Mouse (Mus musculus) limb, embryonic 13.5 days (tissue): ENCODE measurements around the gene Dnah6. TPM values are rescaled to one million over a fixed set of nuclear protein-coding genes. Genes with fewer than 3 reads are reported as not detected.

ENCODE experiments used
- ATAC-seq: fragments of 200-750 bp; cut with Nextera tagmentation; 2 replicates; pipeline ENCODE4 v1.8.0; 2017; ENCODE audit warnings: low read depth, moderate number of reproducible peaks, moderate TSS enrichment; ENCODE audit not compliant: low FRiP score
- H3K27ac ChIP-seq: fragments of 300-500 bp; sonication (generic); 2 replicates; pipeline ENCODE4 v1.5.1; 2015; ENCODE audit warnings: inconsistent platforms, mild to moderate bottlenecking, moderate library complexity
- H3K27me3 ChIP-seq: fragments of 300-500 bp; sonication (generic); 2 replicates; pipeline ENCODE4 v1.6.1; 2015; ENCODE audit warnings: mild to moderate bottlenecking, inconsistent platforms
- H3K36me3 ChIP-seq: fragments of 300-500 bp; sonication (generic); 2 replicates; pipeline ENCODE4 v1.6.1; 2015; ENCODE audit warnings: inconsistent platforms, mild to moderate bottlenecking, moderate library complexity
- H3K4me1 ChIP-seq: fragments of 300-500 bp; sonication (generic); 2 replicates; pipeline ENCODE4 v1.6.1; 2015; ENCODE audit warnings: inconsistent platforms
- H3K4me2 ChIP-seq: fragments of 300-500 bp; sonication (generic); replicated peaks from 2 replicates; pipeline ENCODE4 v1.6.1; 2015; ENCODE audit warnings: inconsistent platforms, mild to moderate bottlenecking, moderate library complexity
- H3K4me3 ChIP-seq: fragments of 300-500 bp; sonication (generic); 2 replicates; pipeline ENCODE4 v1.5.1; 2015; ENCODE audit warnings: moderate library complexity, mild to moderate bottlenecking, inconsistent platforms
- H3K9ac ChIP-seq: fragments of 300-500 bp; sonication (generic); 2 replicates; pipeline ENCODE4 v1.6.1; 2015; ENCODE audit warnings: mild to moderate bottlenecking, inconsistent platforms
- H3K9me3 ChIP-seq: fragments of 300-500 bp; sonication (generic); 2 replicates; pipeline ENCODE4 v1.6.1; 2016; ENCODE audit warnings: inconsistent platforms
- WGBS: fragments of 180-500 bp; shearing (Covaris S2); methylation state at CpG from one replicate; pipeline ENCODE4 v1.1.7; 2015; 5-methylcytosine and 5-hydroxymethylcytosine counted together
- polyA plus RNA-seq: library from polyadenylated mRNA; unstranded; fragments of >200 nt; fragmentation: Nextera tagmentation; extraction: Ambion mirVana; gene quantifications from 2 replicates; pipeline ENCODE4 v1.2.1, GENCODE M21; 2015

Dnah6 gene
- polyA plus RNA-seq, 1 experiment from 2014 or later, result 0.03 TPM

GRCm38 (mm10) chr6:73182410-73182809 lies 39.0 kb downstream of the Dnah6 start:
- no peak overlapping the region for H3K4me3 ChIP-seq
- H3K4me2 ChIP-seq, result no peak overlapping the region
- H3K36me3 ChIP-seq, result no peaks in the 10 kb centered on the region
- 0 out of 2 replicates have a peak, but pooled peaks cover 6% of the 10 kb centered on the region for H3K4me1 ChIP-seq
- H3K27me3 ChIP-seq, result no peaks in the 10 kb centered on the region
- H3K27ac ChIP-seq, result no peak overlapping the region
- ATAC-seq, result no peak
- H3K9ac ChIP-seq, result no peak overlapping the region
- 29% methylated on average over 3 of the region's 3 CpGs for WGBS
- H3K9me3 ChIP-seq, result no peaks in the 10 kb centered on the region

- WGBS, result 69% methylated on average over 4 of the region's 4 CpGs
- no peak overlapping the region for H3K4me3 ChIP-seq
- H3K36me3 ChIP-seq, result no peaks in the 10 kb centered on the region
- no peak for ATAC-seq
- no peaks in the 10 kb centered on the region for H3K9me3 ChIP-seq
- H3K4me2 ChIP-seq, result no peak overlapping the region
- H3K9ac ChIP-seq, result no peak overlapping the region
- no peak overlapping the region for H3K27ac ChIP-seq
- no peaks in the 10 kb centered on the region for H3K27me3 ChIP-seq
- H3K4me1 ChIP-seq, result 0 out of 2 replicates have a peak, but pooled peaks cover 6% of the 10 kb centered on the region
Measured at GRCm38 (mm10) chr6:73182006-73182405, 39.4 kb downstream of the Dnah6 start.

DNA sequence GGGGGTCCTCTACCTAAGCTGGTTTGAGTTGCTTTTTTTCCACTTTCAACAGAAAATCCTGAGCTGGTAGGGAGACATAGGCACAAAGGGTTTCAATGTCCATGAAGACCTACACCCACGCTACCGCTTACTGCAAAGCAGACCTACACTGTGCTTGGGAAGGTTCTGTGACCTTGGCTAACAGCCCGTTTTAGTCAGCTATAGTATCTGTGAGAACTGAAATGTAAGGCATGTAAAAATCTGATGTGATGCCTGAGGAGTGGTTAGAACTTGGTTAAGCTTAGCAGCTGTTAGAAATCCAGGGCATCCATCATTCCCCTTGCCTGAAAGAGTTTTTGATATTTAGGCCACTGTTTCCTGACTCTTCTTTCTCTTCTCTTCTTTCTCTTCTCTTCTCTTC lies 46.3 kb downstream of the Dnah6 start:
- WGBS, result 83% methylated on average over 3 of the region's 3 CpGs
- no peak for ATAC-seq
- Histone ChIP-seq H3K4me3 (no peak overlapping the region), H3K27ac (no peak overlapping the region), H3K27me3 (no peaks in the 10 kb centered on the region), H3K9ac (no peak overlapping the region), H3K9me3 (no peaks in the 10 kb centered on the region), H3K36me3 (no peaks in the 10 kb centered on the region), H3K4me2 (no peak overlapping the region), H3K4me1 (no peaks in the 10 kb centered on the region)

DNA sequence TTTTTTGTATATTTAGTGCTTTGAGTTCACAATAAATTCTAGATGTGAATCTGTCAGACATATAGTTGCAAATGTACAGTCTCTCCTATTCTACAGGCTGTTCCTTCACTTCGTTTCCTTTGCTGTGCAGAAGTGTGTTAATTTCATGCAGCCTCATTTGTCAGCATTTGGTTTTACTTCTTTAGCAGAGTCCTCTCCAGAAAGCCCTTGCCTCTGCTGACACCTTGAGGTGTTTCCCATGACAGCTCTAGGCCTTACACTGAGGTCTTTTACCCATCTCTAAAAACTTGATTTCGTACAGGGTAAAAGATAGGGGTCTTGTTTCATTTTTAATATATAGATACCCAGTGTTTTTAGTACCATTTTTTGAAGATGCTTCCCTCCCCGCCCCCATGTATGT lies 54.2 kb downstream of the Dnah6 start:
- no peak for ATAC-seq
- Histone ChIP-seq H3K4me3 (no peak overlapping the region), H3K9ac (no peak overlapping the region), H3K36me3 (no peaks in the 10 kb centered on the region), H3K4me2 (no peak overlapping the region), H3K9me3 (no peaks in the 10 kb centered on the region), H3K27me3 (no peaks in the 10 kb centered on the region), H3K4me1 (no peaks in the 10 kb centered on the region), H3K27ac (no peak overlapping the region)
- WGBS, result 76% methylated on average over 3 of the region's 3 CpGs

- ATAC-seq, result no peak
- no peaks in the 10 kb centered on the region for H3K9me3 ChIP-seq
- no peaks in the 10 kb centered on the region for H3K27me3 ChIP-seq
- 87% methylated on average over 1 of the region's 1 CpGs for WGBS
- H3K4me1 ChIP-seq, result no peaks in the 10 kb centered on the region
- H3K27ac ChIP-seq, result no peak overlapping the region
- H3K9ac ChIP-seq, result no peak overlapping the region
- H3K36me3 ChIP-seq, result no peaks in the 10 kb centered on the region
- no peak overlapping the region for H3K4me3 ChIP-seq
- no peak overlapping the region for H3K4me2 ChIP-seq
Measured at GRCm38 (mm10) chr6:73162958-73163357, 58.5 kb downstream of the Dnah6 start.

DNA sequence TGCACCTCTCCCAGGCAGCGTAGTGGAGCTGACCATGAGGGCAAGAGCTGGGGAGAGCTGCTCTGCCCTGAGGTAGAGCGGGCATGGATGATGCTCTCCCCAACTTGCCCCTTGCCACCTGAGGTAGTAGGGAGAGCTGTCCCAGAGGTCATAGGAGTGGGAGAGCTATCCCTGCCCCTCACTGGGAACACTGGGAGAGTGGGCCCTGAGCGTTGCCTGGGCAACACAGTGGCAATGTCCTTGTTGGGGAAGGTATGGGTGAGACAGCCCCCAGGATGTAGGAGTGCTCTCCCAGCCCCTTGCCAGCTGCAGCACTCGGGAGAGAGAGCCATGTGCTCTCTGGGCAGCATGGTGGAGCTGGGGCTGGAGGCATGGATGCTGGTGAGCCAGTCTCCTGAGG lies 60.1 kb downstream of the Dnah6 start:
- Histone ChIP-seq H3K4me1 (no peaks in the 10 kb centered on the region), H3K27me3 (no peaks in the 10 kb centered on the region), H3K4me3 (no peak overlapping the region), H3K4me2 (no peak overlapping the region), H3K36me3 (no peaks in the 10 kb centered on the region), H3K27ac (no peak overlapping the region), H3K9me3 (no peaks in the 10 kb centered on the region), H3K9ac (no peak overlapping the region)
- ATAC-seq, result no peak
- 84% methylated on average over 4 of the region's 4 CpGs for WGBS

- Histone ChIP-seq H3K9me3 (no peaks in the 10 kb centered on the region), H3K4me2 (no peak overlapping the region), H3K4me3 (no peak overlapping the region), H3K4me1 (no peaks in the 10 kb centered on the region), H3K27me3 (no peaks in the 10 kb centered on the region), H3K36me3 (no peaks in the 10 kb centered on the region), H3K9ac (no peak overlapping the region), H3K27ac (no peak overlapping the region)
- 80% methylated on average over 2 of the region's 2 CpGs for WGBS
- ATAC-seq, result no peak
Measured at GRCm38 (mm10) chr6:73155455-73155854, 66.0 kb downstream of the Dnah6 start.

DNA sequence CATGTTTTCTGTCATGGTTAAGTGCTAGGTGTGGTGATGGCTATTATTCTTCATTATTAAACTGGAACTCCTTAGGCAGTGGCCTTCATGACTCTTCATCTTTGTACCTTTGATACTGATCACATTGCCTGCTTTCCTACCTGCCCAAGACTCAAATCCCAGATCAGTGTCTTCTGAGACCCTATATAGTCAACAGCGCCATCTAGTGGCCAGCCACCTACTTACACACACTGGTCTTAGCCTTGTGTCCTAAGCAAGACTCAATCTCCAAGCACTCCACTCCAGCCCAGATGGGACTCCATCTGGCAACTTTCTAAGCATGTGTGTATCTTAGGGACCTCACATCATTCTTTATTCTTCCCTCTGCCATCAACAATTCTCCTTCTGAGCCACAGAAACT lies 67.8 kb downstream of the Dnah6 start:
- no peaks in the 10 kb centered on the region for H3K9me3 ChIP-seq
- 5% methylated on average over 1 of the region's 1 CpGs for WGBS
- no peaks in the 10 kb centered on the region for H3K27me3 ChIP-seq
- peak; percentile 84 for ATAC-seq
- no peak overlapping the region for H3K4me2 ChIP-seq
- no peaks in the 10 kb centered on the region for H3K4me1 ChIP-seq
- no peak overlapping the region for H3K9ac ChIP-seq
- no peak overlapping the region for H3K27ac ChIP-seq
- no peaks in the 10 kb centered on the region for H3K36me3 ChIP-seq
- H3K4me3 ChIP-seq, result no peak overlapping the region

DNA sequence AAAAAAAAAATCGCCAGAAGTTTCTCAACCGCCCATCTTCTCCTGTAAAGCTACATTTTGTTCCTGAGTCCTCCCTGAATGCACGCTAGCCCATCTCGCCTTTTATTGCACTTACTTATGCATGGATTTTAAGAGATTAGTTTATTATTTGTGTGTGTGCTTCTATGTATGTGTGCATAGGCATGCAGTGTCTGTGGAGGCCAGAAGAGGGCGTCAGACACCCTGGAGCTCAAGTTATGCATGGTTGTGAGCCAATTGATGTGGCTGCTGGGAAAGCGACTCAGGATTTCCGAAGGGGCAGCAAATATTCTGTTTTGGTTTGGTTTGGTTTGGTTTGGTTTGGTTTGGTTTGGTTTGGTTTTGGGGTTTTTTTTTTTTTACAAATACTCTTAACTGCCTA lies 78.0 kb downstream of the Dnah6 start:
- Histone ChIP-seq H3K4me1 (no peaks in the 10 kb centered on the region), H3K4me3 (no peak overlapping the region), H3K4me2 (no peak overlapping the region), H3K9me3 (no peaks in the 10 kb centered on the region), H3K9ac (no peak overlapping the region), H3K27ac (no peak overlapping the region), H3K36me3 (no peaks in the 10 kb centered on the region), H3K27me3 (no peaks in the 10 kb centered on the region)
- 85% methylated on average over 7 of the region's 7 CpGs for WGBS
- ATAC-seq, result no peak

DNA sequence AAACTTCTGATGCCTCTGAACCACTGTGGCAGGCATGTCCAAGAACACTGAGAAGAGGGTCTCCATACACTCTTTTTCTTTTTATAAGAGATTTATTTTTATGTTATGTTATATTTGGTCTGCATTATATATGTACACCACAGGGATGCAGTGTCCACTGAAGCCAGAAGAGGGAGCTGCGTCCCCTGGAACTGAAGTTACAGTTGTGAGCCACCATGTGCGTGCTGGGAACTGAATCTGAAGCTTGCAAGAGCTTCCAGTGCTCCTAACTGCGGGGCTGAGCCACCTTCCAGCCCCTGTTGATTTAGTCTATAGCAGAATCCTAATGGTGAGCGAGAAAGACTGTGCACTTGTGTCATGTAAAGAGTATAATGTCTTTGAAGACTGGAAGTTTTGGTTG lies 78.7 kb downstream of the Dnah6 start:
- no peaks in the 10 kb centered on the region for H3K9me3 ChIP-seq
- no peak overlapping the region for H3K9ac ChIP-seq
- no peaks in the 10 kb centered on the region for H3K36me3 ChIP-seq
- ATAC-seq, result no peak
- H3K4me3 ChIP-seq, result no peak overlapping the region
- no peak overlapping the region for H3K4me2 ChIP-seq
- H3K27me3 ChIP-seq, result no peaks in the 10 kb centered on the region
- no peak overlapping the region for H3K27ac ChIP-seq
- H3K4me1 ChIP-seq, result no peaks in the 10 kb centered on the region
- 87% methylated on average over 4 of the region's 4 CpGs for WGBS

- no peak overlapping the region for H3K4me2 ChIP-seq
- no peaks in the 10 kb centered on the region for H3K36me3 ChIP-seq
- no peak overlapping the region for H3K27ac ChIP-seq
- no peaks in the 10 kb centered on the region for H3K4me1 ChIP-seq
- no peaks in the 10 kb centered on the region for H3K27me3 ChIP-seq
- no peak overlapping the region for H3K4me3 ChIP-seq
- H3K9me3 ChIP-seq, result no peaks in the 10 kb centered on the region
- ATAC-seq, result no peak
- H3K9ac ChIP-seq, result no peak overlapping the region
- WGBS, result 58% methylated on average over 3 of the region's 3 CpGs
Measured at GRCm38 (mm10) chr6:73140836-73141235, 80.6 kb downstream of the Dnah6 start.

DNA sequence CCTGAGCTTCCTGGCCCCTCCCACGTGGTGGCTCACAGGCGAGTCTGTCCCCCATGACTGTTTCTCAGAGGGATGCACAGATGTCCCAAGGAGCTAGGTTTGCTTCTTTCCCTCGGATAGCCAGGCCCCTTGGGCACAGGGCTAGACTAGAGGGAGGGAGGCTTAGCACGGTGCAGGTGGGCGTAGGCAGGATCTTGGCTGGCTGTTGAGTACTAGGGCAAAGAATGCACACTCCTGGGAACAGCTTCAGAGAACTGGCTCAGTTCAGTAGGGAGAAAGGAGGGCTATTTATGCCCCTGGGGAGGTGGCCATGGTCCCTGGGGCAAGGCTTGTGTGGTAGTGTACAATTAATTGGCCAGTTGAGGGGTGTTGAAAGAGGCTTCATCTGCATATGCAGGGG lies 88.7 kb downstream of the Dnah6 start:
- Histone ChIP-seq H3K9me3 (no peaks in the 10 kb centered on the region), H3K4me2 (no peak overlapping the region), H3K4me3 (no peak overlapping the region), H3K36me3 (no peaks in the 10 kb centered on the region), H3K9ac (no peak overlapping the region), H3K27me3 (no peaks in the 10 kb centered on the region), H3K4me1 (no peaks in the 10 kb centered on the region), H3K27ac (no peak overlapping the region)
- 52% methylated on average over 5 of the region's 5 CpGs for WGBS
- ATAC-seq, result no peak

GRCm38 (mm10) chr6:73127594-73127993 lies 93.9 kb downstream of the Dnah6 start:
- 76% methylated on average over 9 of the region's 9 CpGs for WGBS
- no peaks in the 10 kb centered on the region for H3K27me3 ChIP-seq
- no peak overlapping the region for H3K9ac ChIP-seq
- no peaks in the 10 kb centered on the region for H3K4me1 ChIP-seq
- no peaks in the 10 kb centered on the region for H3K9me3 ChIP-seq
- 0 out of 2 replicates have a peak, but pooled peaks have one; percentile 15 for ATAC-seq
- H3K36me3 ChIP-seq, result no peaks in the 10 kb centered on the region
- H3K27ac ChIP-seq, result no peak overlapping the region
- H3K4me3 ChIP-seq, result no peak overlapping the region
- no peak overlapping the region for H3K4me2 ChIP-seq
